Mouse (Mus musculus) gastrocnemius, postnatal 36 days (tissue): Measurements from ENCODE around the gene Cpped1. TPM values are rescaled to one million over a fixed set of nuclear protein-coding genes. Genes with fewer than 3 reads are reported as not detected.

Experiments
- DNase-seq, 2 experiments: peaks; one replicate each; pipeline ENCODE4 v3.0.0; 2022
- intact Hi-C: fragments of 180-260 bp; cut with DNase I; formaldehyde crosslinking; loops from one replicate; pipeline ENCODE4 v1.15.1; 2025
- long read RNA-seq, 2 experiments: library from polyadenylated mRNA; stranded (forward); transcript quantifications; one replicate each; pipeline ENCODE4 v2.0.0; 2021
- total RNA-seq, 2 experiments: library from RNA; stranded (reverse); gene quantifications; 2 replicates each; pipeline ENCODE4 v1.2.3; 2021

Cpped1 gene
- total RNA-seq, result 10 to 100 TPM; 32.0 to 36.7 TPM
- long read RNA-seq, experiment 1, transcript Cpped1-202 (4 exons, 2,663 nt), result major isoform, 11 of 29 reads
- long read RNA-seq, experiment 1, partial matches to known transcripts, result 3 of 29 reads
- long read RNA-seq, experiment 1, other reads (novel, unspliced or antisense), result 15 of 29 reads
- long read RNA-seq, experiment 2, transcript Cpped1-202 (4 exons, 2,663 nt), result major isoform, 12 of 28 reads
- long read RNA-seq, experiment 2, partial matches to known transcripts, result 1 of 28 reads
- long read RNA-seq, experiment 2, other reads (novel, unspliced or antisense), result 14 of 28 reads

DNA sequence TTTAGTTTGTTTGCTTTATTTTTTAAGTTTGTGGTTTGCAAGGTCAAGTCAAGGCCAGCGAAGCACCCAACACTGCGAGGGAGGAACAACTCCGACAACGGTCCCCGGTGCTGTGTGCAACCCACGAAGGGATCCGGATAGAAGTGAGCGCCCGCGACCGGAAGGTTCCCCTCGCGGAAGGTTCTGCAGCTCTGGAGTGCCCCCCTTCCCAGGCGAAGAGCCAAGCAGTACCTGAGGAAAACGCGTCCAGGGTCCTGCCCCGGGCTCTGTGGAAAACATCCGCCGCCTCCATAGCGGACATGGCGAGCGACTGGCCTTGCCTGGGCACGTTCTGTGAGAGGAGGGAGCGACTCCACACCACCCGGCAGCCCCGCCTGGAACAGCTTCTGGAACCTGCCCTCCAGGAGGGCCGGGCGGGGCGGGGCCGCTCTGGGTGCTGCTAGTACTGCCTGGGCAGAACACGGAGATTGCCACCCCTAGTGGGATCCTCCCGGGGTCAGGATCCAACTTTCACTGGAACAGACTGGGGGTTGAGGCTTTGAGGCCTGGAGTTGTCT lies at the start of gene Cpped1:
Cpped1 (minus strand) TSS at position 411 of the 557 bp plus-strand sequence.
- intact Hi-C loops, result no loop called here
- peak; percentile 84 to 92 for DNase-seq

DNA sequence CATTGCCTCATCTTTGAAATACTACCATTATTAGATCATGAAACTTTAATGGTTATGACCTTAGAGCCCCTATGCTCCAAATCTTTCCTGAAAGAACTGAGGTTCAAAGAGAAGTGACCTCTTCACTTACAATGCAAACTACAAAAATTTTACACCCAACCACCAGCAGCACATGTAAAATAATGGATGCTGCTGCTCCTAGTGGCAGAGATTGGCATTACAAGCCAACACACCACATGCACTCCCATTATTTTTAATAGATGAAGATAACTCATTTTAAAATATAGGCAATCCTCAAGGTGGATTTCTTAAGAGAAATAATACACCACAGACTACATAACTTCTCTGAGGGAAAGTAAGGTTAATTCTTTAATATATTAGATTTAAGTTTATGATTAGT lies 31.2 kb upstream of the Cpped1 start:
- intact Hi-C loops, result no loop called here
- DNase-seq, result no peak

DNA sequence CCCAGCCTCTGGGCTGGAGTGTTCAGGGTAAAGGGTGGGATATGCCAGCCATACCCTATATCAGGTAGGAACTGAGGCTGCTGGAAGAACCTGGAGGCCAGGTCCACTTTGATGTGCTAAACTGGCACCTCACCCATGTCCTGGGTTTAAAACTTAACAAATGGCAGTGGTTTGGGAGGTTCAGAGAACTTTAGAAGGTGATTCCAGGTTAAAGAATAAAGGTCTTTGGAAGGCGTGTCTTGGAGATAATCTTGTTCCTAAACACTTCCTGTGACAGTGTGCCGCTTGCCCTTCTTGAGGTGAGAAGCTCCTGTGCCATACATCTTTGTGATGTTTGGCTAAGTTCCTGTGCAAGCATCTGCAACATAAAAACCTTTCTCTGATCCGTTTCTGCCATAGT lies 1.6 kb upstream of the Cpped1 start:
- intact Hi-C loops, result no loop called here
- DNase-seq, result no peak

GRCm38 (mm10) chr16:11909817-11910216 lies 572 bp upstream of the Cpped1 start:
- DNase-seq, result no peak
- intact Hi-C loops, result no loop called here

- intact Hi-C loops, result no loop called here
- no peak for DNase-seq
Measured at GRCm38 (mm10) chr16:11908461-11909014, 707 bp downstream of the Cpped1 start.

DNA sequence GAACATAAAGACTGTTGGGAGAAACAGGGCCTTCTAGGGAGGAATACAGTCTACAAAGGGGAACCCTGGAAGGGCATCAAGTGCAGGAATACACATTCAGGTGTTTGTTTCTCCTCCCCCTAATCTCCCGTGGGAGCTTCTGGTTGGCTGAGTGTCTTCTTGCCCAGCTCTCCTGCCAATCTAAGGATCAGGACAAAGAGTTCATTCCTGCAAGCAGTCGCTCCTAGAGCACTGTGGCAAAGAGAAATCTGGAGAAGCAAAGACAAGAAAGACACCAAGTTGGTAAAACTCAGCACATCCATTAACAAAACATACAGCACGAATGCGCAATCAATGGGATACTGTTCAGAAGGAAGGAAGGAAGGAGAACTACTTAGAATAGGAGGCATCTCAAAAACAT lies 1.4 kb downstream of the Cpped1 start:
- intact Hi-C loops, result no loop called here
- DNase-seq, result no peak

- no peak for DNase-seq
- intact Hi-C loops, result no loop called here
Measured at GRCm38 (mm10) chr16:11906906-11907305, 2.3 kb downstream of the Cpped1 start.

DNA sequence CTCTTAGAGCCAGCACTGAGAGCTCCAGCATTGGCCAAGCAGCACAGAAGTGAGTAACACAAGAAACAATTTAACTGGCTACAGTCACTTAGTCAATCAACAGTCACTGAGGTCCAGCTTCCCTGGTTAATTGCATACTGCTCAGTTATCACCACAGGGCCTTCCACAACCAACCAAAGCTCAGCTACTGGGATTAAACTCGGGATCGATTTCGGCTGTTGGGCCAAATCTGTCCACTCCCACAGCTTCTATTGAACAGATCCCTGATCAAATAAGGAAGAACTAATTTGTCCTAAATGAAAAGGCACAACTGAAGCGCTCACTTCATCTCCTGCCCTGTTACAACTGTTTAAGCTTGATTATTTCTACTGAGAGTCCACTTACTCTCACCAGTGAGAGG lies 4.0 kb downstream of the Cpped1 start:
- intact Hi-C loops, result no loop called here
- DNase-seq, result no peak

- intact Hi-C loops, result no loop called here
- no peak for DNase-seq
Measured at GRCm38 (mm10) chr16:11902007-11902406, 7.2 kb downstream of the Cpped1 start.

DNA sequence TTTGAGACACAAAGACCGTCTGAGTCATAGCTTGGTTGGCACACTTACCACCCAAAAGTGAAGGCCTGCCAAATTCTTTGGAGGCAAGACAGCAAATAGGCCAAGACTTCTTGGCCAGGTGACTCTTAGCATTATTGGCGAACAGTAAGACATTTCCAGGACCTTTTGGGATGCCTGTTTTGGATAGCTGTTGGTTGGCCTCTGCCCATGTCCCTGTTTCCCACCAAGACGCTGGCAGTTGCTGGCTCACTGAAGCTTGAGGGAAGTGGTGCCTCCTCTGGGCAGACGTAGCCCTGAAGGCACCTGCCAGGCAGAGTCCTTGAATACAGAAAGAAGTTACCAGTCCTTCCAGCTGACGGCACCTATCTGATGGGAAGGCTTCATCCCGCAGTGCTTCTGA lies 8.9 kb downstream of the Cpped1 start:
- intact Hi-C loops, result no loop called here
- DNase-seq, result no peak

GRCm38 (mm10) chr16:11896411-11896810 lies 12.8 kb downstream of the Cpped1 start:
- intact Hi-C loops, result no loop called here
- DNase-seq, result no peak

- intact Hi-C loops, result no loop called here
- DNase-seq, result no peak
Measured at GRCm38 (mm10) chr16:11894877-11895276, 14.4 kb downstream of the Cpped1 start.

GRCm38 (mm10) chr16:11890186-11890585 lies 19.1 kb downstream of the Cpped1 start:
- intact Hi-C loops, result no loop called here

DNA sequence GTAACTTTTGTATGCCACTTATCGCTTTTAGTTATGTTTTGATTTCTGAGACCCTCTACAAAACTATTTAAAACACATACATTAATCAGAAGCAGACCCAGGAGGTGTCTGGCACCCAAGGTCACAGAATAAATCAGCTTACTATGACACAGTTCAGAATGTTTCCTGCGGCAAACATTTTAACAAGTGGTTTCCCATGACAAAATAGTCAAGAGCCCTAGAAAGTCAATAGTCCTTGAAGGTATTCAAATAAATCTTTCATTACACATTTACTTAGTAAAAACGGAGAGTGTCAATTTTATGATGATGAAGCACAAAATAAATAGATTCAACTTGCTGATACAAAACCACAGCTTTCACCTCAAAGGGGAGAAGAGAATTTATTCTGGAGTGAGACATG lies 19.5 kb downstream of the Cpped1 start:
- DNase-seq, result no peak
- intact Hi-C loops, result no loop called here

More at GRCm38 (mm10) chr16:11890186-11890585, 19.1 kb downstream of the Cpped1 start:
- DNase-seq, result no peak

DNA sequence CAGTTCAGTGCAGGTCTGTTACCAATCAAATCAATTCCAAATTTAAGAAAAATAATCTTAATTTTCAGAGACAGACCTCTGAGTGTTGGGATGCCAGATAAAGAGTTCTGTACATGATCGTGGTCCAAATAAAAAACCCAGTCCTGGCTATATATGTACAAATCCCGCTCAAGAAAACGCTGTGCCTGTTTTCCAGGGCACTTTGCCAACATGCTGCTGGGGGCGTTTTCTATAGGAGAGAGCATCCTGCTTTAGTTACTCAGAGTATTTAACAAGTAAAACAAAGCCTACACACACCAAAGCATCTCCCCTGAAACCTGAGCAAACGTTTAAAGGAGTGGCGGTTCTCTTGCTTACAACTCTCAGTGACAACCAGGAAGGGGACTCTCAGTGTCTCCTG lies 27.4 kb downstream of the Cpped1 start:
- intact Hi-C loops, result no loop called here
- no peak for DNase-seq

DNA sequence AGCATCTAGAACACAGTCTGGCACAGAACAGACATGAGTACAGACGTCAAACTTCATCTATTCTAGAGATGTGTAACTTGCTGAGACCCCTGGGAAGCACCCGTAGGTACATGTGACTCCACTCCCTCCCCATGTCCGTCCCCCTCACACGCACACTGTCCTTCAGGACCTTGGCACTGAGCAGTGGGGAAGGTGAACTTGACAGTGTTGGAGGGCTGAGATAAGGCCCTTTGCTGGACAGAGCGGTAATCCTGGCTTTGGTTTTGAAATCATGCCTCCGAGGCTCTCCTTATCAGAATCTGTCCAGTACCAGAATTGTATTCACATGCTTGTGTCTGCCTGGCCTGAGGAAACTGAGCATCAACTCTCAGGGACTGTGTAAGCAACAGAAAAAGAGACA lies 28.8 kb downstream of the Cpped1 start:
- no peak for DNase-seq
- intact Hi-C loops, result no loop called here

DNA sequence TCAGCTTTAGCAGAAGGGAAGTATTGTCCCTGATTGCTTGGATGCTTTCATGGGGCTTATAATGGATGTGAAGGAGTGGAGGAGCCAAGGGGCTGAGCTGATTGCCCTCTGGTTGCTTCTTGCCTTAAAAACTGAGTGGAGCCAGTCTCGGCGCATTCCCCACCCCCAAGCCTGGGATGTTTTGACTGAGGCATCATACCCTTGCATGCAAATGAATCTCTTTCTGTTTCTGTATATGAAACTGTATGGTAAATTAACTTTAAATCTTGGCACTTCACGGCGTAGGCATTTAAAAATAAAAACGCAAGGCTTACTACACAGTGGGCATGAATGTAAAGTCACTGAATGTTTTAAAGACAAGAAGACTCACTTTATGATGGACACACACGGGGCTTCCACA lies 30.0 kb downstream of the Cpped1 start:
- intact Hi-C loops, result no loop called here
- DNase-seq, result no peak

- intact Hi-C loops, result no loop called here
- DNase-seq, result no peak
Measured at GRCm38 (mm10) chr16:11875227-11875626, 34.0 kb downstream of the Cpped1 start.

DNA sequence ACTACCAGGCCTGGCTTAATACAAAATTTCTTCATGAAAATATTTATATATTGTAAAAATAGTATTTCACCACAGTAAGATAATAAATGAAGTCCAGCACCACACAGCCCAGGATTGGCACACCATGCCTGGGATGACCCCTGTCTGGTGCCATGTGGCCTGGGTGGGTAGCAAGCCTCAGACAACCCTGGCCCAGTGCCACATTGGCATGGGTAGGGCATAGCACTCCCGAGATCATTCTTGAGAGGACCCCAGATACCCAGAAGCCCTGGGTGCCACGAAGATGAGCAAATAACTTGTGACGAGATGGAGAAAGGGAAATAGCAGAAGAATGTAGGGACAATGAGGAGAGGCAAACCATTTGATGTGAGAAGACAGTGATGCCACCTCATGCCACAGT lies 36.0 kb downstream of the Cpped1 start:
- intact Hi-C loops, result no loop called here

GRCm38 (mm10) chr16:11868486-11868885 lies 40.8 kb downstream of the Cpped1 start:
- intact Hi-C loops, result no loop called here
- DNase-seq, result no peak

More for the DNA sequence above, 36.0 kb downstream of the Cpped1 start:
- no peak for DNase-seq

DNA sequence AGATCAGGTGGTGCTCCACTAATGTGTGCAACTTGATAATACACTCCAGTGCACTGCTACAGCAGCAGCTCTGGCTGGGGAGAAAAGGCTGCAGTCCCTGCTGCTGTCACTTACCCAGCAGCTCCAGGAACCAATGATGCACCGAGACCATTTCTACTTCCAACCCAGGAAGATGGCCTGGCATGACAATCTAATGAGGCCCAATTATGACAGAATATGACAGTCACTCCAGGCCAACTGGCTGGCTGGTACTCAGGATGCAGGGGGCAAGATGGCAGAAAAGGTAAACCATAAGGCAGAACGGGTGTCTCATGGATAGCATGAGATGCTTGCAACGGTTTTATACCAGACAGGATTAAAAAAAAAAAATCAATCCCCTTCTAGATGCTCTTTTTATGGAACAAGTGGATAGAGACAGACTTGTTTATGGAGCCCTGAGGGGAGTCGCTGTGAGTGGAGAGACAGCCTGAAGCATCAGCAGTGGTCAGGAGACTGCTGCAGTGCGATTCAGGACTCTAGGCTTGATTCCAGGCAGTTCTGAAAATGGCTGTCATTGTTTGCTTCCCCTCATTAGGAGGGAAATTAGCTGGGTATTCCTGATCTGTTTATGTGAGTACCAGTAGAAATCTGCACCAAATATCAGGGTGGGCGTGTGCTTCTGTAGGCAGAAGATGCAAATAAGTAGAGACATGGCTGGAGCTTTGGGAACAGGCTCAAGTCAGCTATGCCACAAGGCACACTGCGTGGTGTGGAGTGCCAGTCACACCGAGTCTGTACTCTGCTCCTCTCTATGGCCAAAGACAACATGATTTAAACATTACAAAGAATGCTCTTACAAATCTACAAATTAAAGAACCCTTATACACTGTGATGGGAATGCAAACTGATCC lies 56.3 kb downstream of the Cpped1 start:
- no peak for DNase-seq
- intact Hi-C loops, result no loop called here
